Mouse (Mus musculus): ENCODE results near the gene Gm19684. TPM values are rescaled to one million over a fixed set of nuclear protein-coding genes. Genes with fewer than 3 reads are reported as not detected.
"Not testable (repeated sequence)": the region's sequence is repeated elsewhere in the genome, so short reads cannot be mapped to it uniquely, and the experiment has no call there.

Gm19684 gene
- polyA plus RNA-seq, 1 experiment from 2014 or later, result not detected

- H3K27me3 ChIP-seq (ENCODE audit: control insufficient read depth, insufficient read depth, low read length), result peaks cover 31% of the 10 kb centered on the region
- no peaks in the 10 kb centered on the region for H3K4me1 ChIP-seq (ENCODE audit: control insufficient read depth, insufficient read depth, low read length)
- ATAC-seq (ENCODE audit: insufficient number of reproducible peaks, low FRiP score, low TSS enrichment, low read depth), result no peak
- no peak overlapping the region for H3K9ac ChIP-seq (ENCODE audit: low read length)
- no peaks in the 10 kb centered on the region for H3K36me3 ChIP-seq (ENCODE audit: control insufficient read depth, insufficient read depth, low read length)
- no peaks in the 10 kb centered on the region for H3K9me3 ChIP-seq (ENCODE audit: control insufficient read depth, low read length)
- peak overlapping the region; percentile 31 for H3K4me2 ChIP-seq (ENCODE audit: low read depth, severe bottlenecking)
- H3K27ac ChIP-seq (replicated peaks; ENCODE audit: low read depth, low read length), result no peak overlapping the region
- peak overlapping the region; percentile 14; the same call in 1 of the 2 replicates for H3K4me3 ChIP-seq (ENCODE audit: low read depth, low read length)
- WGBS, result 1% methylated on average over 72 of the region's 78 CpGs
- peak; percentile 40 for DNase-seq (ENCODE audit: low spot score)
Observed at GRCm38 (mm10) chr17:36145111-36145860, 23.8 kb downstream of the Gm19684 start.

- not testable (repeated sequence) for H3K9me3 ChIP-seq (ENCODE audit: control insufficient read depth, low read length); DNase-seq (ENCODE audit: low spot score); ATAC-seq (ENCODE audit: insufficient number of reproducible peaks, low FRiP score, low TSS enrichment, low read depth); H3K9ac ChIP-seq (ENCODE audit: low read length); H3K4me1 ChIP-seq (ENCODE audit: control insufficient read depth, insufficient read depth, low read length); H3K36me3 ChIP-seq (ENCODE audit: control insufficient read depth, insufficient read depth, low read length); H3K27ac ChIP-seq (replicated peaks; ENCODE audit: low read depth, low read length); H3K4me3 ChIP-seq (ENCODE audit: low read depth, low read length)
- H3K4me2 ChIP-seq (ENCODE audit: low read depth, severe bottlenecking), result 0 out of 2 replicates have a peak overlapping the region, but pooled peaks have one; percentile 31
- 1% methylated on average over 13 of the region's 13 CpGs for WGBS
- peaks cover 31% of the 10 kb centered on the region for H3K27me3 ChIP-seq (ENCODE audit: control insufficient read depth, insufficient read depth, low read length)
Observed at GRCm38 (mm10) chr17:36145861-36146156, 24.3 kb downstream of the Gm19684 start.

- not testable (repeated sequence) for H3K4me2 ChIP-seq (ENCODE audit: low read depth, severe bottlenecking)
- H3K27me3 ChIP-seq (ENCODE audit: control insufficient read depth, insufficient read depth, low read length), result peaks cover 32% of the 10 kb centered on the region
- WGBS, result 81% methylated on average over 1 of the region's 1 CpGs
Observed at GRCm38 (mm10) chr17:36146937-36147336, 25.5 kb downstream of the Gm19684 start.

GRCm38 (mm10) chr17:36148468-36148867 is 27.0 kb downstream of the Gm19684 start:
- H3K4me1 ChIP-seq (ENCODE audit: control insufficient read depth, insufficient read depth, low read length); DNase-seq (ENCODE audit: low spot score); H3K4me3 ChIP-seq (ENCODE audit: low read depth, low read length); H3K4me2 ChIP-seq (ENCODE audit: low read depth, severe bottlenecking); H3K36me3 ChIP-seq (ENCODE audit: control insufficient read depth, insufficient read depth, low read length); H3K9ac ChIP-seq (ENCODE audit: low read length); H3K27ac ChIP-seq (replicated peaks; ENCODE audit: low read depth, low read length); ATAC-seq (ENCODE audit: insufficient number of reproducible peaks, low FRiP score, low TSS enrichment, low read depth); H3K9me3 ChIP-seq (ENCODE audit: control insufficient read depth, low read length): not testable (repeated sequence)
- WGBS, result 75% methylated on average over 5 of the region's 5 CpGs
- H3K27me3 ChIP-seq (ENCODE audit: control insufficient read depth, insufficient read depth, low read length), result peaks cover 33% of the 10 kb centered on the region

More at GRCm38 (mm10) chr17:36146937-36147336, 25.5 kb downstream of the Gm19684 start:
- H3K27ac ChIP-seq (replicated peaks; ENCODE audit: low read depth, low read length); DNase-seq (ENCODE audit: low spot score); H3K36me3 ChIP-seq (ENCODE audit: control insufficient read depth, insufficient read depth, low read length); H3K4me1 ChIP-seq (ENCODE audit: control insufficient read depth, insufficient read depth, low read length); ATAC-seq (ENCODE audit: insufficient number of reproducible peaks, low FRiP score, low TSS enrichment, low read depth); H3K9me3 ChIP-seq (ENCODE audit: control insufficient read depth, low read length); H3K9ac ChIP-seq (ENCODE audit: low read length); H3K4me3 ChIP-seq (ENCODE audit: low read depth, low read length): not testable (repeated sequence)

GRCm38 (mm10) chr17:36151200-36151599 is 29.7 kb downstream of the Gm19684 start:
- not testable (repeated sequence) for ATAC-seq (ENCODE audit: insufficient number of reproducible peaks, low FRiP score, low TSS enrichment, low read depth); H3K9ac ChIP-seq (ENCODE audit: low read length); H3K27ac ChIP-seq (replicated peaks; ENCODE audit: low read depth, low read length); DNase-seq (ENCODE audit: low spot score); H3K4me3 ChIP-seq (ENCODE audit: low read depth, low read length); H3K9me3 ChIP-seq (ENCODE audit: control insufficient read depth, low read length); H3K4me2 ChIP-seq (ENCODE audit: low read depth, severe bottlenecking); H3K4me1 ChIP-seq (ENCODE audit: control insufficient read depth, insufficient read depth, low read length); H3K36me3 ChIP-seq (ENCODE audit: control insufficient read depth, insufficient read depth, low read length)
- H3K27me3 ChIP-seq (ENCODE audit: control insufficient read depth, insufficient read depth, low read length), result peaks cover 25% of the 10 kb centered on the region
- 52% methylated on average over 4 of the region's 4 CpGs for WGBS

- ATAC-seq (ENCODE audit: insufficient number of reproducible peaks, low FRiP score, low TSS enrichment, low read depth), result no peak
- no peak overlapping the region for H3K4me3 ChIP-seq (ENCODE audit: low read depth, low read length)
- no peak overlapping the region for H3K9ac ChIP-seq (ENCODE audit: low read length)
- H3K36me3 ChIP-seq (ENCODE audit: control insufficient read depth, insufficient read depth, low read length), result no peaks in the 10 kb centered on the region
- no peaks in the 10 kb centered on the region for H3K9me3 ChIP-seq (ENCODE audit: control insufficient read depth, low read length)
- no peaks in the 10 kb centered on the region for H3K4me1 ChIP-seq (ENCODE audit: control insufficient read depth, insufficient read depth, low read length)
- H3K27me3 ChIP-seq (ENCODE audit: control insufficient read depth, insufficient read depth, low read length), result peaks cover 29% of the 10 kb centered on the region
- no peak overlapping the region for H3K27ac ChIP-seq (replicated peaks; ENCODE audit: low read depth, low read length)
- H3K4me2 ChIP-seq (ENCODE audit: low read depth, severe bottlenecking), result no peak overlapping the region; the same call in 1 of the 2 replicates
- WGBS, result 26% methylated on average over 3 of the region's 3 CpGs
- no peak for DNase-seq (ENCODE audit: low spot score)
Observed at GRCm38 (mm10) chr17:36154271-36155149, 33.0 kb downstream of the Gm19684 start.

- H3K27ac ChIP-seq (replicated peaks; ENCODE audit: low read depth, low read length); H3K4me1 ChIP-seq (ENCODE audit: control insufficient read depth, insufficient read depth, low read length); H3K9me3 ChIP-seq (ENCODE audit: control insufficient read depth, low read length); H3K9ac ChIP-seq (ENCODE audit: low read length); ATAC-seq (ENCODE audit: insufficient number of reproducible peaks, low FRiP score, low TSS enrichment, low read depth); H3K36me3 ChIP-seq (ENCODE audit: control insufficient read depth, insufficient read depth, low read length): not testable (repeated sequence)
- WGBS, result under 1% methylated on average over 36 of the region's 36 CpGs
- peak; percentile 35 for DNase-seq (ENCODE audit: low spot score)
- Histone ChIP-seq H3K27me3 (ENCODE audit: control insufficient read depth, insufficient read depth, low read length) (peaks cover 43% of the 10 kb centered on the region), H3K4me3 (ENCODE audit: low read depth, low read length) (peak overlapping the region; percentile 20; the same call in 1 of the 2 replicates), H3K4me2 (ENCODE audit: low read depth, severe bottlenecking) (peak overlapping the region; percentile 48)
Observed at GRCm38 (mm10) chr17:36157782-36158181, 36.3 kb downstream of the Gm19684 start.

GRCm38 (mm10) chr17:36158264-36158663 is 36.8 kb downstream of the Gm19684 start:
- not testable (repeated sequence) for H3K4me2 ChIP-seq (ENCODE audit: low read depth, severe bottlenecking); H3K4me3 ChIP-seq (ENCODE audit: low read depth, low read length); H3K9me3 ChIP-seq (ENCODE audit: control insufficient read depth, low read length); H3K4me1 ChIP-seq (ENCODE audit: control insufficient read depth, insufficient read depth, low read length); H3K27ac ChIP-seq (replicated peaks; ENCODE audit: low read depth, low read length); ATAC-seq (ENCODE audit: insufficient number of reproducible peaks, low FRiP score, low TSS enrichment, low read depth); H3K36me3 ChIP-seq (ENCODE audit: control insufficient read depth, insufficient read depth, low read length); H3K9ac ChIP-seq (ENCODE audit: low read length); DNase-seq (ENCODE audit: low spot score)
- peaks cover 43% of the 10 kb centered on the region for H3K27me3 ChIP-seq (ENCODE audit: control insufficient read depth, insufficient read depth, low read length)
- WGBS, result 14% methylated on average over 11 of the region's 11 CpGs
